Mouse (Mus musculus): ENCODE measurements around the gene Hnrnph2.

The Hnrnph2 gene

DNA sequence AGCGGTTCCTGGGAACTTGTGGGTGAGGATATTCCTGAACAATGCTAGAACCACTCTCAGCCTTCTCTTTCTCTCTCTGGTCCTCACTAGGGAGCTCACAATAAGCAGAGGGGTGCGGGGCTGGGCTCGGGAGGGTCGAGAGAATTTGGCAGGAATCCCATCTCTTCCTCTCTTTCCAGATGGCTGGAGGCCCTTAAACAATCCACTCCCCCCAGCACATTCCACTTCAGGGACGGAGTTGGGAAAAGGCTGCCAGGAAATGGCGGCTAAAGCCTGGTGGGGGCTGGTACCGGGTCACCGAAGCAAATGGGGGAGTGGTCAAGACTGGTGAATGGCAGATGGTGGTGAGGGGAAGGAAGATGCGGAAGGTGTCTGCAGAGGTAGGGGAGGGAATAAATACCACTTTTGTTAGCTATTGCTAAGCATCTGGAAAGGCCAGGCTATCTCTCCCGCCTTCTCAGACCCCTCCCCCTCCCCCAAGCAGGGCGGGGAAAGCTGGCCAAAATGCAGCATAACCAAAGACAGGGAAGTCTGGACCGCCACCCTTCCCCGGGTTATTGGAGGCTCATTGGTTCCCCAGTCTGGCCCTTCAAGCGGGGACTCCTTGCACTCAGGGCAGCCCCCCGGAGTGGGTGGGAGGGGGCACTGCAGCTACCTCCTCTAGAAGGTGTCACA lies 11.4 kb downstream of the Hnrnph2 start:
- peak; percentile 90 for DNase-seq (ENCODE audit: low read depth, low spot score)

DNA sequence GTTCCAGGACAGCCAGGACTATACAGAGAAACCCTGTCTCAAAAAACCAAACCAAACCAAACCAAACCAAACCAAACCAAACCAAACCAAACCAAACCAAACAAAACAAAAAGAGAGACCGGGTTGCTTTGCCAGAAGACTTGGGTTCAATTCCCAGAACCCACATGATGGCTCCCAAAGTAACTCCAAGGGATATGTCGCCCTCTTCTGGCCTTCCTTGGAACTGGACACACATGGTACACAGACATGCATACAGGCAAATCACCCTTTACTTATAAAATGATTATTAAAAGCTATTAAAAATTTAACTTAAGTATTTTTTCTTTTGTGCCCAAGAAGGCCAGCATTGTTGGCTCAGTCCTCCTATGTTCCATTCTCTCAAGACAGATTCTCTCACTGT lies 13.3 kb downstream of the Hnrnph2 start:
- DNase-seq (ENCODE audit: low read depth, low spot score) = peak; percentile 67

DNA sequence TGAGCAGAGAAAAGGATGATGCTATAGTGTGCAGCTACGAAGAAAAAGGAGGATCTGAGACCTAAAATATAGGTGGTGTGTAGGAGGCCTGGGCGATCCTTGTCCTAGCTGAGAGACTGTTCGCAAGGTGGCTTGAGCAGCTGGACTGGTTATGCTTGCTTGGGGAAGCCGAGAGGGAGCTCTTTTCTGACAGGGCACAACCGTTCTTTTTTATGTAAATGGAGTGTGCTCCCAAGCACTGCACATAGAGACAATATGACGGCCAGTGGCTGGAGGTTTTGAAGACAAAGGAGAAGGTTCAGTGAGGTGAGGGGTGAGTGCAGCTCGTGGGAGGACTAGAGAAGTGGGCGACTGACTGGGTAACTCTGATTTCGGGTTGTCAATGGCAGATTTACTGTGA lies 18.7 kb downstream of the Hnrnph2 start:
- peak; percentile 26 for DNase-seq (ENCODE audit: low read depth, low spot score)

DNA sequence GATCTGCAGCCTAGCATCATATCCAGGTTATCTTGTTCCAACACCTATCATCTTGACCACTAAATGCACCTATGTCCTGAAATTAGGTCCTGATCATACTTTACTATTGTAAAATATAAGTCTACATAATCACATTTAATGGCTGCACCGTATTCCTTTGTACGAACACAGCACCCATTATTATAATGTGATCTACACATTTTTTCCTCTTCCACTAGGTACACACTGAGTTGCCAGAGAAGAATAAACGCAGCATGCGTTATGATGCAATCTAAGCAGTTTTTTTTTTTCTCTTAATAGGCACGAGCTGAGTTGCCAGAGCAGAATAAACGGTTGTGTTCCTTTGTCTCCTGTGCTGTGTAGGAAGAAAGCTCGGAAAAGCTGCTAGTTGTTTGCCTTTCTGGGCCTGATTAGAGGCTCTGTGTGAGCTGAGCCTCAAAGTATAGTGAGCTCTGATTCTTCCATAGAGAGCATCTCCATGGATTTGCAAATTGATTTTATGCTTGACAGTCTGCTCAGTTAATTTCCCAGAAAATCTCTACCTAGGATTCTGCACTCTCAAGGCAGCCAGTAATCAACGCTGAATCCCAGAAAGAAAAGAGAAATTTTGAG lies 19.4 kb downstream of the Hnrnph2 start:
- DNase-seq (ENCODE audit: low read depth, low spot score) = no peak

DNA sequence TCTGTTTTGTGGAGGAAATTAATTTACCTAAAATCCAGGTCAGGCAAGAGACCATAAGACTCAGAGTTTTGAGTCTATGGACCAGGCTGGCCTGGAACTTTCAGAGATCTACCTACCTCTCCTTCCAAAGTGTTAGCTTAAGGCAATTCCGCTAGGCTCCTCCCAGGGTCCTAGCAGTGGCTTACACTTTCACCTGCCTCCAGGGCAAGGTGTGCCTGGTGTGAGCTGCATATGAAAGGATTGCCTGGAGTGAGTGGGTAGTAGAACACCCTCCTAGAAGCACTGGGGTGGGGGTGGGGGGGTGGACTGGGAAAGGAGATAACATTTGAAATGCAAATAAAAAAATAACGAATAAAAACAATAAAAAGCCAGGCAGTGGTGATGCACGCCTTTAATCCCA lies 20.7 kb downstream of the Hnrnph2 start:
- peak; percentile 85 for DNase-seq (ENCODE audit: low read depth, low spot score)

DNA sequence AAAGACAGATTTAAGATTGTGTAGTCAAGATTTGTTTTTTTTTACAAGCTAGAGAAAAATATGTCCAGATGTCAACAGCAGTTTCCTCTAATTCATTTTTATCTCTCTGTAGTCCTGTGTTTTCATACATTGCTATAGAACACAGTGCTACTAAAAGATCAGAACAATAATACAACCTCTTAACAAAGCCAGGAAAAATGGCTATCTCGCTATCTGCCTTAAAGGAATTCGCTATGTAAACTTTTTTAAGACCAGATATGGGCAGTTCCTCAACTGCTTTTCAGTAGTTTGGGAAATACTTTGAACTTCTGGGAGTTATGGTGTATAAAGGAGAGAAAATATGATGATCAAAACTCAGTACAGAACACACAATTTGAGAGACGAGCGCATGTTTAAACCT lies 22.4 kb downstream of the Hnrnph2 start:
- DNase-seq (ENCODE audit: low read depth, low spot score) = no peak

DNA sequence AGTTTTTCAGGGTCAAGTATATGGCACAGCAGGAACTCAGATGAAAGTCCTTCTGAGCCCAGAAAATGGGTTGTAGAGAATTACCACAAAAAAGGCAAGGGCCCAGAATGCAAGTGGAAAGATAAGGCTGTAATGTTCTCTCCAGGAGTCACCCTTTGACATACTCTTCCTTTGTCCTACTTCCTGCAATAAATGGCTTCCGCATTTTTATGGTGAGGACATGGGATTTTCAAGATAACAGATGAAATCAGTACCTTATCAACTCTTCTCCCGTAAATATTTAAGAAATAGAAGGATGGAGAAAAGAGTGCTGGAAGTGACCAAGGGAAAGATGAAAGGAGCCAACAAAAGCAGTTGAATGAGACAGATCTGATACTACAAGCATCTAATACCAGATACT lies 27.2 kb downstream of the Hnrnph2 start:
- no peak for DNase-seq (ENCODE audit: low read depth, low spot score)

DNA sequence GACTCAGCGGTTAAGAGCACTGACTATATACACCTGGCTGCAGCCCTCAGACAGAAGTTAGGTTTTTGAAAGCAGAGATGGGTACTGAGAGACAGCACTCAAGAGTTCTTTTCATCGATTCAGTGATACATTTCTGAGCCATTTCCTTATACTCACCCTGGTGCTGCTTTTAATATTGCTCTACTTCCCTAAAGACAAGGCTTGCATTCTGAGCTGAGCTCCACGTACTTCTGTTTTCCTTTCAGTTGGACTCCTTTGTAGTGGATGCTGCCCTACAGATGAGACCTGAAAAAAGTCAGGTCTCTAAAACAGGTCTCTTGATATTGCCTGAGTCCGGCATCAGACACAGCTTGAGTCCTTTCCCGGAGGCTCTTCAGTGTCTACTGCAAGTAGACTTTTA lies 31.7 kb downstream of the Hnrnph2 start:
- no peak for DNase-seq (ENCODE audit: low read depth, low spot score)

DNA sequence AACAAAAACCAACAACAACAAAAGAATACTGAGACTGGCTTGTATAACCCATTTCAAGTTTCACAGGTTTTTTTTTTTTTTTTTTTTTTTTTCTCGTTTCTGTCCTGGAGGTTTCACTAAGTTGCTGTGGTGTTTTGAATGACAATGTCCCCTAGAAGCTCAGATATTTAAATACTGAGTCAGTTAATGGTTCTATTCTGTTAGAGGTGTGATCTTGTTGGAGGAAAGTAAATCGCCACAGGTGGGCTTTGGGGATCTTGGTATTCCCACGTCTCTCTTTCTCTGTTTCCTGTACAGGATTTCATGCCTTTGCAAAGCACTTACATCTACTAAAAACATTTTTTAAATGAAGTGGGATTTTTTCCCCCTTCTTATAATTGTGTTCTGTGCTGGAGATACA lies 34.1 kb downstream of the Hnrnph2 start:
- peak; percentile 61 for DNase-seq (ENCODE audit: low read depth, low spot score)

DNA sequence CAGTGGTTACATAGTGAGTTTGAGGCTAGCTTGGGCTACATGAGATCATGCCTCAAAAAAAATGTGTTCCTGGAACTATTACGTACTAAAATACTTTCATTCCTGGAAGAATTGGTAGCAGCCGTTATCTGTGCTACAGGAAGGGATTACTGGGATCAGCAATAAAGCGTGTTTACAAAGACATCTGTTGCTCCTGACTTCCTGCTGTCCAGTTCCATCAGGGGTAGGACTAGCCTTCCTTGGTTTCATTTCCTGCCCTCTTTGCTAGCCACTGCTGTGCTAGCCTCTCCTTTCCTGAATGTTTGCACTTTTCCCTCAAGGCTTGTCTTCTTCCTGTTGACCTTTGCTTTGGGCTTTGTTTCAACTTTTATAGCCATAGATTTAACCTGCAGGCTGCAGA lies 34.9 kb downstream of the Hnrnph2 start:
- DNase-seq (ENCODE audit: low read depth, low spot score) = no peak

DNA sequence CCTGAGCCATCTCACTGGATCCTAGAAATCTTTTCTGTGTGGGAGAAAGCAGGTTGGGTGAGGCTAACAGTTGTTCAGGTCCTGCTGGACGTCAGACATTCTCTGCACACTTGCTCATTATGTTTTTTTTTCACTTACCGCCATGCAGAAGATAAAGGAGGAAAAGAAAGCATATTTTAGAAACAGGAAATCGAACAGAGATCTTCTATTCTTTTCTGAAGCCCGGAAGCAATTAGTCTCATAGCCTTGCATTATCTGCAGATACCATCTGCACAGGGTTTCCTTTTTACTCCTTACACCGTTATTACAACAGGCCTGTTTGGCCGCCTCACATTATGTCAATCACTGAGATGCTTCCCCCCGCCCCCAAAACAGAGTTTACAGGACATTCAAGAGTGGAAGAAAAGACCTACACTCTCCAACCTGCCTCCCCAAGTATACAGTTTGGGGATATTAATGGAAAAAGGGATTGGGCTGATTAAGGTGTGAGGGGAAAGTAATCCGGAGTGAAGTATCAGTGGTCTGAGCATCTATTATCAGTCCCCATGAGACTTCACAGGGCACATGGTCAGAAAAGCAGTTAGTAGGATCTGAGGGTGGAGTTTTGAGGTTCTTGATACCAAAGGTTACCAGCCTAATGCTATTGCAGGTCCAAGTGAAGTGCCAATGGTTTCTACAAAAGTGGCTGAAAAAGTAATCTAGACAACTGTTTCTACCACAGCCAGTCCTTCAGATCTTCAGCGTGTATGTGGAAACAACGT lies 40.2 kb downstream of the Hnrnph2 start:
- no peak for DNase-seq (ENCODE audit: low read depth, low spot score)

DNA sequence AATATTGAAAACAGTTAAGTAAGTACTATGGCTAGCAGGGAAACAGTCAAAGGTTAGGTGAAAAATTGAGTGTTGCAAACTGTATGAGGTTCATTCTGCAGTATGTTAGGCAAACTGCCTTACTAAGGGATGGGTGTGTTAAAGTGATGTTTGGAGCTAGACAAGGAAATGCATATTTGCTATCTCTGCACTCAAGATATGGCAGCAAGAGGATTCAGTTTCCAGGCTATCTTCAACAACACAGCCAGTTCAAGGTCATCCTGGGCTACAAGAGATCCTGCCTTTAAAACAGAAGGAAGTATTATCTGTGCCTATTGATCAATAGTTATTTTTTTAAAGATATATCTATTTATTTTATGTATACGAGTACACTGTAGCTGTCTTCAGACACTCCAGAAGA lies 45.4 kb downstream of the Hnrnph2 start:
- DNase-seq (ENCODE audit: low read depth, low spot score) = no peak

DNA sequence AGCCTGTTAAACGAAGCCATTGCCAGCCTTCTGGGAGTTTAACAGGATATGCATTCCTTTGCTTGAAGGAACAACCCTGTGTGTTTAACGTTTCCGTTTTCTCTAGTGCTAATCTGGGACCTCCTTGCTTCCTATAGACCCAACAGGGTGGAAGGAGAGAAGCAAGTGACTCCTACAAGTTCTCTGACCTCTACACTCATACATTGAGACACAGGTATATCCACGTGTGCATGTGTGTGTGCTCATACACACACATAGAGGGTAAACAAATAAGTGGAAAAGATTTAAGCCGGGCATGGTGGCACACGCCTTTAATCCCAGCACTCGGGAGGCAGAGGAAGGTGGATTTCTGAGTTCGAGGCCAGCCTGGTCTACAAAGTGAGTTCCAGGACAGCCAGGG lies 46.4 kb downstream of the Hnrnph2 start:
- DNase-seq (ENCODE audit: low read depth, low spot score) = no peak

DNA sequence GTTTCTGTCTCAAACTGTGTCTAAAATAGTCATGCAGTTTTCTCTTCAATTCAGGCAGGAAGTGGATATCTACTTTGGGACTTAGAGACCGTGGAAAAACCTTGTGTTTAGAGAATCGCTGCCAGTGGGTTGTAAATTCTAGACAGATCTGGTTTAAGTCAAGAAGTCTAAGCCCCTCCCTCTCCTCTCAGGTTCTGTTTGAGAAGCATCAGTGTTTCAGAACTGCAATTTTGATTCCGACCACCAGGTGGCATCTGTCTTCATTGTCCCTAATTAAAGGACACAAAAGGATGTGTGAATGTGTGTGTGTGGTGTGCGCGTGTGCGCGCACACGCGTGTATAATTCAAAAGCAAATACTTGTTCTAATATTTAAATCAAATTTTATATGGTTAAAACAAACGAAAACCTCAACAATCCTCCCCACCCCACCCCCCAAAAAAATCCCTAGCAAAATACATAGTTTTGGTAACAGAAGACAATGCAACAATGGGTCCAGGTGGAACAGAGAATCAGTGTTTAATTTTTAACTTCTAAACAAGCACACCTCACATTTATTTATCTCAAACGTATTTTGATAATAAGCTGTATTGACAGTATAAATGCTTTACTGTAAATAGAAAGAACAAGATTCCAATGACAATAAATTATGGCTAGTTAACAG lies 47.2 kb downstream of the Hnrnph2 start:
- peak; percentile 87 for DNase-seq (ENCODE audit: low read depth, low spot score)

DNA sequence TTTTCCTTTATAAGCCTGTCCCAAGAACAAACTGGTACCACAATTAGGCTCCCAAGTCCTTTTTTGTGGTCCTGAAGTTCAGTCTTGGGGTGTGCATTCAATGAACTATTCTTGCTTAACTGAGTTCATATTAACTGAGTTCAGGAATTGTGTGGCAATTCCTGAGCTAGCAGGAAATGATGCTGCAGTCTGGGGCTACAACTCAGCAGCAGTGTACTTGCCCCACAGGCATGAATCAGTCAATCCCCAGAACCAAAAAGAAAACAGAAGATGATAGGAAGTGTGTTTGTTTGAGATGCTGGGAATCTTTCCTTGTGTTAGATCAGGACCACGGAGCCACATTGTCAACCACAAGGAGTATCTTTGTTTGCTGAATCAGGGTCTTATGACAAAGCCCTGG lies 51.1 kb downstream of the Hnrnph2 start:
- no peak for DNase-seq (ENCODE audit: low read depth, low spot score)
